Mouse (Mus musculus) kidney, adult 11 months (tissue): ENCODE data around the gene Anp32a.
A peak's percentile ranks its signal among the peaks of the same experiment; 100 is the strongest.

Experiments used
- DNase-seq: peaks from one replicate; pipeline ENCODE4 v3.0.0; 2022

Anp32a gene

DNA sequence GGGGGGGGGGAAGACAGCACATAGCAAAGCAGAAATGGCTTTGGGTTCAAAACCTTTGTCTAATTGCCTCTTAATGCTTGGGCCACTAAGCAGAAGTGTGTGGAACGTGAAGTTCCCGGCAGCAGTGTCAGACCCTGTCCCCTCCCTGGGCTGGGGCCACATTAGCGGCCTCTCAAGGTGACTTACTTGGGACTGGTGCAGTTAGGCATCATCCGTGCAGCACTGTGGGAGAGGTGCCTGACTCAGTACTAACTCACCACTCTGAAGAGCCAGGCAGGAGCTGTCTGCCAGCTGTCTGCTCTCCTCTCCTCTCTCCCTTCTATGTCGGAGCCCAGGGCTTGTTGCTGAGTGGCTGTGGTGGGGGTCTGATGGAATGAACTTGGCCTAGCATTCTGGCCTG is 6.1 kb downstream of the Anp32a start:
- DNase-seq, result peak; percentile 15

DNA sequence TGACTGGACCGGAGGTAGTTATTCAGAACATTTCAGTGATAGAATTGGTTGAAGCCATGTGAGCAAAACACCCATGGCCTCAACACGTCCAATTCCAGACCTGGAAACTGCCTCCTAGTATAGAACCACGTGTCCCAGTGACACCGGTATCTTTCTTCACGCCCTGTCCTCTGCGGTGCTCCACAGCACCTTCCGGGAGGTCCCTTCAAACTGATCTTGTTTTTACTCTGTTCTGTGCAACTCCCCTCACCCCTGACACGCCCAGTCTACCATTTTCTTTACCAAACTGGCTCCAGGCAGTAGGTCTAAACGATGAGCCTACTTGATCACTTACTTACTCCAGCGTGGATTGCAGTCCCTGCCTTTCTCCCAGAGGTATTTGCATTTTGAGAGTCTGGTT is 7.0 kb downstream of the Anp32a start:
- peak; percentile 17 for DNase-seq

DNA sequence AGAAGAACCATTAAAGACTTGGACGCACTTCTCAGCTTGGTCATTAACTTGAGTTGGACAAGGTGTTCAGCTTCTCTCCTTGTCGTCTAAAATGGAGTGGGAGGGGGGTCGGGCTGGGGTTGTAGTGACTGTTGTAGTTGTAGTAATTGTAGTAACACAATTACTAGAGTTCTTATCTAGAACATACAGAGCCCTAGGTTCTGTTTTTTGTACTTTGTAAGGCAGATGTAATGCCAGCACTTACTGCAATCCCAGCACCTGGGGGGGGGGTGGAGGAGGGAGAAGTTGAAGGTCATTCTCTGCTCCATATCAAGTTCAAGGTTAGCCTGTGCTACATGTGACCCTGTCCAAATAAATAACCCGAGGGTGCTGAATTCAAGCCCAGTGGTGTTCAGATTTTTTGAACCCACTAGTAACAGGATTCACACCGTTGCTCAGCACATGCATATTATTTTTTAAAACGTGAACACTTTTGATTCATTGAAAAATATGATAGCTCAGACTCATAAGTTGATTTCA is 7.4 kb downstream of the Anp32a start:
- no peak for DNase-seq

DNA sequence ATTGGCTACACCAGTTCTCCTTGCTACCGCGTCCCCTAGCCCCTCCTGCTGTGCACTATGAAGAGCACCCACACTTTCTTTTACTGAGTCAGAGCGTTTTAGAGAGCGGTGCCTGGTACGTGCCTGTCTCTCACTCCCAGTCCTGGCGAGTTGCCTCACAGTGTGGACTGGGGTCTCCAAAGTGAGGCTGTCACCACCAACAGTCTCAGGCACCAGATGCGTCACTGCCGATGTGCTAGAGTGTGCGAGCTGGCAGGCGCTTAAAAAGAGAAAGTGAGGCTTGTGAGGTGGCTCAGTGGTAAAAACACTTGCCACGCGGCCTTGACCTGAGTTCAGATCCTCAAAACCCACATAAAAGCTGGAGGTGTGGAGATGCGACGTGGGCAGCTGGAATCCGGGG is 8.2 kb downstream of the Anp32a start:
- peak; percentile 8 for DNase-seq

DNA sequence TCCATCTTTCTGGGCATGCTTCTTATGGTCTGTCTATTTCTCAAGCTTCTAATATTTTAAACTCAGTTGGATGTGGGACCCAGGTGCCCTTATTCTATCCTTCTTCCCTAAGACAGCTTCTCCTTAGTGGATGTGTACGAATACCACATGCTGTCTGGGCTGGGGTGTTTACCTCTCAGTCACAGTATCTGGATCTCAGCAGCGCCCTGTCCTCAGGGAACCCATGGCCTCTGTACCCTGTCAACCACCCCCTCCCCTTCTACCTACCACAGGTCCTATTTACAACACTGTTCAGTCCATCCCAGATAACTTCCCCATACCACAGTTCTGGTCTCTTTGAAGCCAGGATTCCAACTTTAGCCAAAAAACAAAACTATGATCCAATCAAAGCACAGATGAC is 9.6 kb downstream of the Anp32a start:
- no peak for DNase-seq

DNA sequence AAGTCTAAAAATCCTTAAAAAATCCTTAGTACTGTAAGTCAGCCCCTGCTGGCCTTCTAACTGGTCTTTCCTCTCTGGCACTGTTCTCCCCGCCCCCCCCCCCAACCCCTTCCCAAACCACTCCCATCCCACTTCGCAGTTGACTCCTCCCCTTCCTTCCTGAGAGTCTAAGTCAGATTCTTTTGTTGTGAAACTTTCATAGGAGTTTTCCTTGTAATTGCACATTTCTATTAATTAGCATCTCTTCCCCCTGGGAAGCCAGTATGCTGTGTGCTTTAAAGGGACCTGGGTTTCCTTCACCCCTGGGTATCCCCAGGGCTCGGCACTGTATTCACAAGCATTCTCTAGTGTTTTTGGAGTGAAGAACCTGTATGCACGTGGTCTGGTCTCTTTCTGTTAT is 10.1 kb downstream of the Anp32a start:
- no peak for DNase-seq

DNA sequence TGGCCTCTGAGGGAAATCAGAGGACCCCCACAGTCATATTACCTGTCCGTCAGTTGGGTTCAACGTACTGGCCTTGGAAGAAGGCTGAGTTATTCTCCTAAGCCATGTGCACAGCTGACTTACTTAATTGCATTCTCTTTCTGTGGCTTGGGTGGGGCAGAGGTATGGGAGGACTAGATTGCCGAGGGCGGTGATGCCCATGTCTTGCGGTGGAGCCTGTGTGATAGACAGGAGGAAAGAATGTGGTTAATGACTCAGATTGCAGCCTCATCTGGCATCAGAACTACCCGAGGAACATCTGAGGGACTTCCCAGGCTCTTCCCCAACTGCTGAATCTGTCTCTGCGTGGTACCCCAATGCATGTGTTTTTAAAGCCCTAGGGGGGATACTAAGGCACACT is 12.7 kb downstream of the Anp32a start:
- no peak for DNase-seq

DNA sequence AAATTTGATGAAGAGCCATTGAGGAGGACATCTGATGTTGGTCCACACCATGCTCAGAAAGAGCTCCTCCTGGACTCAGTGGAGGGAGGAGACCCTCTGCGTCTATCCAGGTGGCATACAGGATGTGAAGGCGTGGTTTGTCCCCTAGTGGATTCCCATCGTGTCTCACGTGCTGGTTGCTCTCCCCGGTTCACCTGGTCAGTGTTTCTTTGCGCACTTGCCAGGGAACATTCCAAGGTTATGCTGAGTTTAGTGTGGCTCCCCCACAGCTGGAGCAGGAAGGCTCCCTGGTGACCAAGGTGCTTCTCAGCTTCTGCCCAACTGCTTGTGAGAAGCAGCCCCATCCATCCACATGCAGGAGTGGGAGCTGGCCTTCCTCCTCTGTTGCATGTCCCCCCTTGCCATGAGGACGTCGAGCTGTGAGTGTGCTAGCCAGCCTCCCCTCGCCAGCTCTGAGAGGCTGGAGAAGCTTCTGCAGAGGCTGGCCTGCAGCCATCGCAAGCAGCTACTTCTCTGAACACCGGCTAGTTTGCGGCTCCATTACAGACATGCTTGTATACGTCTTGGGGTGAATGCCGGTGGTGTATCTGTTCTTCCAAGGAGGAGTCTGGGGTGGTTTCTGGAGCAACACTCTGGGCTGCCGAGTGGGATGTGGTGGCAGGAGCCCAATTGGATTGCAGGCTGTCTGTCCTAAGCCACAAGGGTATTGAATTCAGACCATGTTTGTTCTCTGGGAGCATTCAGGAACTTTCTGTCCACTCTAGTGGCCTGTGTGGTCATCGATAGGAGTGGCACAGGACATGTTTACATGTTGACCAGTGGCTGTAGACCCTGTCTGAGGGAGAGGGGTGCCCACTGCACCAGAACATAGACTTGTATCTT is 14.0 kb downstream of the Anp32a start:
- DNase-seq, result peak; percentile 57

DNA sequence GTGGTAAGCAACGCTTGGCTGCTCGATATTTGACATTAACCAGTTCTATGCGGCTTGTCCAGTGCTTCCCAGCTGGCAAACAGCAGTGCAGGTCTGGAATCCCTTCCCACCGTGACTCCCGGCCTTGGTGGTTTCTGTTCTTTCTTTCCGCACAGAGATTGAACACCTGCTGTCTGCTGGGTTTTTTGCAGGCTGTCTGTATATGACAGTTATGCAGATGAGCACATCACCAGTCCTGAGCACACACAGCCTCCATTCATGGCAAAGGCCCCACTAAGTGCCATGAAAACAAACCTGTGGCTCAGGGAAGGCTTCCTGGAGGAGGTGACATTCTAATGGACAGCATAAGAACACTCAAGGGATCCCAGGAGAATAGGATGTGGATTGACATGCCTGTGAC is 14.7 kb downstream of the Anp32a start:
- no peak for DNase-seq

DNA sequence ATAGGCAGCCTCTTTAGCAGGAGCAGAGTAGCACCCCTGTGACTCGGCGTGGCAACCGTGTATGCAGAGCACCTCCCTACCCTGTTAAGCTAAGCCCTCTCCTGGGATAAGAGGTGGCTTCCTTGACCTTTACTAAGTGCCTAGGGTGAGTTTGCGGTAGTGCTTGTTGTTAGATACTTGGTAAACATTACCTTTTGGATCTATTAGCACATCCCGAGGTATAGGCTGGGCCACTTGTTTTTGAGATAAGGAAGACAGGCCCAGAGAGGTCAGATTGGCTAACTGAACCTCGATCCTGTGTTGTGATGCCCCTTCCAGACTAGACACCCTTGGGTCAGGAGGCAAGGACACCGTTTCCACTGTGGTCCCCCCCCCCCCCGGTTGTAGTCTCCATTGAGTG is 16.5 kb downstream of the Anp32a start:
- no peak for DNase-seq

DNA sequence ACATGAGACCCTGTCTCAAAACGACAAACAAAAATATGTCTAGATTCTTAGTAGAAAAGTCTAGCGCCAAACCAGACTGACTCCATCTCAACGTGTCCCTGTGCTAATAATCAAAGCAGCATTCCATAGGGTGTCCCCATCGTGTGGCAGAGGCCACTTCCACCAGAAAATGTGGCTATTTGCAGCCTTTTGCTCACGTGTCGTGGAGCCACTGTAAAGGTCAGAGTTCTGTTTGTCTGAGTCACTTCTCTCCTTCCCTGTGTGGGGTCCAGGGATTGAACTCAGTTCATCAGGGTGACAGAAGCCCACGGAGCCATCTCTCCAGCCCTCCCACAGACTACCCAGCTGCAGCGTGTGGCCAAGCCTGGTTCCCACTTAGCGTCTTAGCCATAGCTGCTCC is 17.8 kb downstream of the Anp32a start:
- DNase-seq, result no peak

DNA sequence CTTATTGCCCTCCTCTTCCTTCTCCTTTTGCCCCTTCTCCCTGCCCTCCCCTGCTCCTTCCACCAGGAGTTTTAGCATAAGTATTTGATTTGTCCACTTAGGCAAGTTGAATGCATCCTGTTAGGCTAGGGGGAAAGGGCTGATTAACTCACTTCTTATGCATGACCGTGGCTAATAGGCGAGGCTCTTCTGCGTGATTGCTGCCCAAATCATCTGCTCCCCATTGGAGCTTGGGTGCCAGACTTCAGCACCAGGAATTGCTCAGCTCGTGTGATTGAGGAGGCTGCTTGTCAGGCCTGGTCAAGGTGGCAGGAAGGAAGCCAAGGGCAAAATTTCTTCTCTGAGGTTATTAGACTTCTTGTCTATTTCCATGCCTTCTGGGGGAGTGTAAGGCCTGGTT is 19.8 kb downstream of the Anp32a start:
- peak; percentile 43 for DNase-seq

DNA sequence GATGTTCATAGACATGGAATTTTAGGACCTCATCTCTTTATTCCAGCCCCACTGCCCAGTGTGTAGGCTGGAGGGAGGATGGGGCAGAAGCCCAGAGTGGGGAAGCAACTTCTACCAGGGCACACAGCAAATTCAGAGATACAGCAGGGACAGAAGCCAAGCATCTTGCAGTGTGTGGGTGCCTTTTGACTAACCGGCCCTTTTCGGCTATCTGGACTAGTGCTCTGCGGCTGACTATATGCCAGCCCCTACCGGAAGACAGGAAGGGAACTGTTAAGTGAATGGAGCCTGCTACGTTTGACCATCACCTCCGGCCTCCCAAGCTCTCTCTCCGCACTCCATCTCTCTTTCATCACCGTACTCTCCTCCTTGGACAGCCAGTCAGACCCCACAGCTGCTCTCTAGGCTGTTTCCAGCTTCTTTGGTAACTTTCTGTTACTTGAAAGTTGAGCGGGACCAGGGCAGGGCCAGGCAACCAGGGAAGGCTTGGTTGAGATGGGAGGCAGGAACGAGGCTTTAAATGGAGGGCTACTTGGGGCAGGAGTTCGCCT is 21.8 kb downstream of the Anp32a start:
- DNase-seq, result no peak

DNA sequence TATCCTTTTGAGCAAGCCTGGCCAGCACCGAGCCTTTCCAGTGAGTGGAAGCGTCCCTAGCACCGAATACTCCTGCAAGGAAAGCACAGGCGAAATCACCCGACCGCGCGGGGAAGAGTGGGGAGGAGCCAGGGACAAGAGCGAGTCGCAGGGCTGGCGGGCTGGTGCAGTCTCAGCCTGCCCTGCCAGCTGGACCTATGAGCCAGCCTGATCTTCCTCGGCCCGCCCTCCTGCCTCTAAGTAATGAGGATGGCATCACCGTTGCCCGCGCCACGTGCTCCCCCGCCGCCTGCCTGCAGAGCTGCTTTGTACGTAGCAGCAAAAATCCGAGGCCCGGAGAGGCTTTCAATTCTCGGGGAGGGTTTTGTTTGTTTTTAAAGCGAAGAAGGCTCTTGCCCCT is 22.5 kb downstream of the Anp32a start:
- DNase-seq, result peak; percentile 94

DNA sequence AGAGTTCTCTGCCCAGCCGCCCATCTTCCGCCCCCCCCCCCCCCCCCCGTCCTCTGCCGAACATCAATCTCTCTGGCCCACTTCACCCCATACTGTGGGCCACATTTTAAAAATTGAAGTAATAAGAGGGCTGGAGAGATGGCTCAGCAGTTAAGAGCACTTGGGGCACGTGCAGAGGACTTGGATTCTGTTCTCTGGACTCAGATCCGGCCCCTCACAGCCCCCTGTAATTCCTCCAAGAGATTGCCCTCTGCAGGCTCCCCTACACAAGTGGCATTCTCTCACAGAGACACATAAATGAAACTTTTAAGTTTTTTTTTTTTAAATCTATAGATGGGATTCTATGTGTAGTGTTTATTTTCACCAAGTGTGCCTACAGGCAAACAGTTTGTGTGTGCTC is 23.1 kb downstream of the Anp32a start:
- peak; percentile 9 for DNase-seq

DNA sequence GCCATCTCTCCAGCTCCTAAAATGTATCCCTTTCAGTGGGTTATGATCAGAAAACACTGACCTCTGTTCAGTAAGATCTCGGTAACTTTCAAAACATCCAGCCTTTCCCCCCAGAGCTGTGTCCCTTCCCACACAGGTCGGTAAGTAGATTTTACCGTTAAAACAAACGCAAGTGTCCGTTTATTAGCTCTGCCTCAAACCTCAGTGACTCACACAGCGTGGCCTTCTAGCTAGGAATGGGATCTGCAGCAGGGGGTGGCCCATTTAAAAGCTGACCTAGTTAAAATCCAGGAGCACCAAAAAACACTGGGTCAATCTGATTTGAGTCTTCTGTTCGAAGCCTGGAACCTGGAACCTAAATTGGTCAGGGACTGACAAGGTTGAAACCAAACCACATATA is 23.7 kb downstream of the Anp32a start:
- DNase-seq, result peak; percentile 4

DNA sequence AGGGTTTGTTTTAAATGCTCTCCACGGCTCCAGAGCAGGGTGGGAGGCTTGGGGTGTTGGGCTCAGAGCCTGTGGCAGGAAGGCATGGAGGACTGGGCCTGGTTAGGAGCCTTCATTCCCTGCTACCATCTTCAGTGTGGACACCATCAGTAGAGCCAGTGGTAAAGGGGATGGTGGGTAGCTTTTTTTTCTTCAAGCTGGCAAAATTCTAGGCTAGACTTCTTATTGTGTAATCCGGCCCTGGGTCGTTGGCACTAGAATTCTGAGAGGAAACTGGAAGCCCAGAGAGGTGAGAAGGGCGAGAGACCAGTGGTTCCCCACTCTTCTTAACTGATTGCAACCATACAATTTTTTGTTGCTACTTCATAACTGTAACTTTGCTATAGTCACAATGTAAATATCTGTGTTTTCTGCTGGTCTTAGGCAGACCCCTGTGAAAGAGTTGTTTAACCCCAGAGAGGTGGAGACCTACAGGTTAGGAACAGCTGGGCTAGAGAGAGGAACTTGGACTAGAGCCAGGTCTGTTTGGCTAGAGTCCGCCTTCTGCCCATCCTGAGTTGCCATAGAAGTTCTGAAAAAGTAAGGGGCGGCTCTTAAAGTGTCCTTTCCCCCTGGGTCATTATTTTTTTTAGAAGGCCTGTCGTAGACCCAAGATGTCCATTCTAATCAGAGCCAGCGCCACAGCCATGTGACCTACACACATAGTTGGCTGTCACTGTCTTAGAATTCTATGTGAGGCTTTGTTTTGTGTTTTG is 24.4 kb downstream of the Anp32a start:
- DNase-seq, result peak; percentile 52

DNA sequence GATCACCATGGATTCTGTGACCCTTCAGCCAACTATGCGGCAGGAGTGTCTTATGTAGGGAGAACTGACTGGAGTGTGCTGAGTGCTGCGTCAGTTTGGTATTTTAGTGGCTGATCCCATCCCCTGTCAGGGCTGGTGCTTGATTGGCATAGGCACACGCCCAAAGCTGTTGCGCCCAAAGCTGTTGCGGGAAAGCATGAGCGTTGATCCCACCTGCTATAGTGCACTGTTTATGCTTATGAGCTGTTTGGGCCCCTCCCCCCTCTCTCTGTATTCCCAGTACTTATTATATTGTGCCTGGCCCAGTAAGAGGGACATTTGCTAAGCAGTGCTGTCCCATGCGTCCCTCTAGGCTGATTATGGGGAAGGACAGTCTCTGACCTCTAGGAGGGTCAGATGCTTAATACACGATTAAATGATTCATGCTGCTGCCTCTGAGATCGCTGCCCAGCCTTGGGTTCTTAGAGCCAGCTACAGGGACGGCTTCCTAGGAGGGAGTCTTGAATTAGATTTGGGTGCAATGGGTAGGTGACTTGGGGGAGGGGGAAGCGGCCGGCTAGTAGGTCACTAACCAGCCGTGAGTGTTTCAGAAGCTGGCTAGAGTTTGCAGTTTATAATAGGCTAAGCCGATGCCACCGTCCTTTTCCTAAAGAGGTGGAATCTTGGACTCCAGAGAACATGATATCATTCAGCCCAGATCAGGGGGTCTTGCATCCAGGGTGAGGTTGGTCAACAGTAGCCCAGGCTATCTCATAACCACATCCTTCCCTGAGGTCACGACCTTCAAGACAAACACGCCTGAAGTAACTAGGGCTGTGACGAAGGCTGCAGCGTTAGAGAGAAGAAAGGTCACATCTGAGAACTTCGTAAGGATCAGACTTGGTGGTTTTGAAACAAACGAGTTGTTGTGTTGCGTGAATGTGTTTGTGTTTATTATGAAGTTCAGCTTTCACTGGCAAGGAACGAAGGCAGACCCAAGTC is 25.7 kb downstream of the Anp32a start:
- peak; percentile 24 for DNase-seq

DNA sequence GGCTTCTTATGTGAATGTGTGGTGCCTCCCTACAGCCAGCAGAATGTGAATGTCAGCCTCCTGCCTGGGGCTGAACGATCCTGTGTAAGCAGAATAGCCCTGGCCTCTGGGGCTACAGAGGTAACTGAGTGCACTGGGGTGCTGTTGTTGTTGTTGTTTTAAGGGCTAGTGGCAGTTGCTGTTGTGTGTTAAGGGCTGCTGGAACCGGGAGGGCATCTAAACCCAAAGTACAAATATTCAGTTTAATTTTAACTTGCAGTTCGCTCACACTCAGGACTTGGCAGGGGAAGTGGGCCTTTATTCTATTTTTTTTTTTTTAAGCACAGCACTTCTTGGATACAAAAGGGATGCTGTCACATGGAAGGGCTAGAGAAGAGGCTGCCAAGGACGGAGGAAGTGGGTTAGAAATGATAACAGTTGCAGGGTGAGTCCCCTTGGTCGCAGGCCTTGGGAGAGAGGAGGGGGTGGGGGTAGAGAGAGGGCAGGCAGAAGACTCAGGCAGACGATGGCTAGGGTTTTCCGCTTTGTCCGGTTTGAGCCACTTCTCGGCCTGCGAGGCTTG is 26.5 kb downstream of the Anp32a start:
- DNase-seq, result peak; percentile 72

DNA sequence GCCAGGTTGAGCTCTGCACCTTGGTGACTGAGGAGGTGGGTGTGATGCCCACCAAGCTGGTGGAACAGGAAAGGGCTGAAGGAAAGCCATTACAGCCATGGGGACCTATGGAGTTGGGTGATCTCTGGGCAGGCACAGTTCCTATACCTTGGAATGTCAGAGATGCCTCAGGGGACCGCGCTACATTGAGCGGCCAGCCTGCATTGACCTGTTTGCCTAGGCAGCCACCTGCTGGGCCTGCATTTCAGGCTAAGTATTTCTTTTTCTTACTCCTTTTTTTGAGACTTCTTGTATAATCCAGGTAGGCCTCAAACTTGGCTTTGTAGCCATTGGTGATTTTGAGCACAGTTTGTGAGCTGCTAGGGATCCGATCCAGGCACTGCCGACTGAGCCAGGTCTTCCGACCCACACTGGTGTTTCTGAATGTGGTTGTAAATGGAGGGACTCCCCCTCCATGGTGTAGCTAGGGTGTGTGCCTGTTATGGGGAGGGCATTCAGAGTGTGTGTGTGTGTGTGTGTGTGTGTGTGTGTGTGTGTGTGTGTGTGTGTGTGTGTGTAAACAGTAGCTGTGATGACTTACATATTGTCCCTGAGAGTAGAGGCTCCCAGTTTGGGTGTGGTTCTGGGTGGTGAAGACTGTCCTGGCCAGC is 27.3 kb downstream of the Anp32a start:
- no peak for DNase-seq

DNA sequence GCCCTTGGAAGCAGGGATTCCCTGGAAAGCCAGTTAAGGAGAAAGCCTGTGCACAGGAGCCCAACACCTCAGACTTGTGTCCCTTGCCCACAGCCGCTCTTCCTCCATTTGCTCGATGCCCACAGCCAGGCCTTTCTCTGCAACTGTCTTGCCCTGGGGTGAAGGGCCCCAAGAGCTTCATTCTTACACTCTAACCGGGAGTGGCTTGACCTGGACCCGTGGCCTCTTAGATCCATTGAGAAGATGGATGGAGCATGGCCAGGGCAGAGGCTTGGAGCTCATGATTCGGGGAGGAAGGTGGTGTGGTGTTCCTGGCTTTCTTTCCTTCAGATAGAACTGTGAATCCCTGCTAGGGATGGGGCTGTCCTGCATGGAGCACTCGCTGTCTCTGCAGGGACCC is 28.1 kb downstream of the Anp32a start:
- no peak for DNase-seq

DNA sequence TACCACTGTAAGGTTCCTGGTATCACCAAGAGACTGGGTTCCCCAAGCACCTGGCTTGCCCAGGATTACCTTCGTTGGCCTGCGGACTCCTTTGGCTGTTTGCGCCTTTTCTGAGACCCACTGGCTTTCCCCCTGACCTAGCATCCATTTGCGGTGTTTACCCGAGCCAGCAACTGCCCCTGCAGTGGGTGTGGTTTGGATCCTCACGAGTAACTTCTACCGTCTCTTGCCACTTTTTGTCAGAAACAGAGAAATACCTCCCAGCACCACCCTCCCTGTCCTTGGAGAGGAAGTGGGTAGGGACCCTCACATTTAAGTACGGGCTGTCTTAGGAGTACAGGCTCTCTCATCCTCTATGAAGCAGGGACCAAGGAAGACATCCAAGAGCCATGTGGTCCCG is 29.1 kb downstream of the Anp32a start:
- DNase-seq, result no peak
